Mouse (Mus musculus) layer of hippocampus, postnatal 14 days (tissue): ENCODE data around the gene Klhdc7a. TPM values are rescaled to one million over a fixed set of nuclear protein-coding genes. Genes with fewer than 3 reads are reported as not detected.

Experiments used
- DNase-seq, 2 experiments: peaks; one replicate each; pipeline ENCODE4 v3.0.0; 2021 to 2022; ENCODE audit warnings: low spot score in 2 of 2, mixed read lengths in 1 of 2
- microRNA-seq, 2 experiments: library from miRNA; unstranded; fragments of <30 nt; microRNA quantifications; one replicate each; pipeline ENCODE4 v1.2.0; 2021
- total RNA-seq, 2 experiments: library from RNA; stranded (reverse); gene quantifications; 2 replicates each; pipeline ENCODE4 v1.2.3; 2021

The Klhdc7a gene
- total RNA-seq, 2 experiments from 2014 or later: 5.0 to 5.8 TPM

GRCm38 (mm10) chr4:139960724-139961315 lies 7.0 kb downstream of the Klhdc7a start:
- DNase-seq: no peak

GRCm38 (mm10) chr4:139960086-139960713 lies 7.6 kb downstream of the Klhdc7a start:
- DNase-seq: no peak

GRCm38 (mm10) chr4:139959188-139959587 lies 8.6 kb downstream of the Klhdc7a start:
- DNase-seq: no peak

- no peak for DNase-seq
These were observed 16.8 kb downstream of the Klhdc7a start for GRCm38 (mm10) chr4:139950876-139951485.

GRCm38 (mm10) chr4:139950431-139950848 lies 17.4 kb downstream of the Klhdc7a start:
- no peak for DNase-seq

GRCm38 (mm10) chr4:139948591-139948990 lies 19.2 kb downstream of the Klhdc7a start:
- peak in 1 of 2 experiments; percentile 49 for DNase-seq

- no peak for DNase-seq
These were observed 20.5 kb downstream of the Klhdc7a start for GRCm38 (mm10) chr4:139947341-139947740.

GRCm38 (mm10) chr4:139941831-139942230 lies 26.0 kb downstream of the Klhdc7a start:
- no peak for DNase-seq

GRCm38 (mm10) chr4:139935557-139935956 lies 32.3 kb downstream of the Klhdc7a start:
- no peak for DNase-seq

- peak; percentile 85 to 86 for DNase-seq
These were observed 34.6 kb downstream of the Klhdc7a start for GRCm38 (mm10) chr4:139932970-139933801.

- DNase-seq: no peak
These were observed 35.9 kb downstream of the Klhdc7a start for GRCm38 (mm10) chr4:139931790-139932510.

GRCm38 (mm10) chr4:139930885-139931284 lies 36.9 kb downstream of the Klhdc7a start:
- DNase-seq: no peak

GRCm38 (mm10) chr4:139926161-139926561 lies 41.7 kb downstream of the Klhdc7a start:
- peak in 1 of 2 experiments; percentile 83 for DNase-seq

- peak in 1 of 2 experiments; percentile 47 for DNase-seq
These were observed 42.3 kb downstream of the Klhdc7a start for GRCm38 (mm10) chr4:139925275-139926160.

- no peak for DNase-seq
These were observed 51.1 kb downstream of the Klhdc7a start for GRCm38 (mm10) chr4:139916731-139917130.

Small RNA genes within 50 kb of the gene (microRNA-seq; reads per million reads assigned to microRNA genes)
- 0 to 0.68 reads per million in 2 experiments for gene Mir2139

Other genes starting within 250 kb of the Klhdc7a start
- gene Pax7, start 134.5 kb downstream of the Klhdc7a start, total RNA-seq: under 1 TPM in 1 of 2 experiments, not detected in 1; 0.07 TPM